ENCODE assay signal across 8 mouse cellular contexts in genomic region chr6:125160854-125161760, GRCm38 (mm10). TPM values are rescaled to one million over a fixed set of nuclear protein-coding genes. Genes with fewer than 3 reads are reported as not detected.
A peak's percentile ranks its signal among the peaks of the same experiment; 100 is the strongest.
DNase-seq lines count a peak whose midpoint lies in the region; ATAC-seq and TF ChIP-seq lines count a peak whose summit lies in the region.

No protein-coding gene starts in this region.

- intact Hi-C loops in heart, postnatal 10 days (cut with DNase I): loop anchor here (5.0 kb wide), 1 partner anchor 111 kb away; no protein-coding TSS in a partner anchor

- peak; percentile 57 for DNase-seq in cerebellum, adult 11-12 months
- DNase-seq in ZHBTc4 (ENCODE audit: low read depth, low spot score): peak; percentile 97
- peak; percentile 81 for DNase-seq in forebrain, embryonic 11.5 days (ENCODE audit: low spot score)
- DNase-seq in heart, postnatal 10 days: peak; percentile 88 to 90
- DNase-seq in layer of hippocampus, postnatal 10 days (ENCODE audit: low spot score in 2 of 2): peak; percentile 46 to 58
- peak; percentile 69 for DNase-seq in lung, postnatal 14 days

- no peak overlapping the region for H3K27ac ChIP-seq in forebrain, embryonic 11.5 days (ENCODE audit: low read depth, low read length)
- peak overlapping the region; percentile 12; the same call in 1 of the 2 replicates for H3K27ac ChIP-seq in testis, adult 2 months (ENCODE audit: control insufficient read depth, insufficient read depth, low read depth, low read length)

- no peak overlapping the region for H3K9ac ChIP-seq in forebrain, embryonic 11.5 days (ENCODE audit: low read length)

- no peaks in the 10 kb centered on the region for H3K27me3 ChIP-seq in forebrain, embryonic 11.5 days (ENCODE audit: control insufficient read depth, insufficient read depth, low read length)
- H3K27me3 ChIP-seq in testis, adult 2 months (ENCODE audit: control insufficient read depth, insufficient read depth, low read length): no peaks in the 10 kb centered on the region

- no peak for TF ChIP-seq CTCF in testis, adult 2 months (IDR thresholded peaks at IDR 0.05; ENCODE audit: control insufficient read depth, insufficient read depth, insufficient replicate concordance, low read depth, low read length)

- no peak for ATAC-seq in cerebellum, adult (ENCODE audit: insufficient number of reproducible peaks, low FRiP score, low TSS enrichment)
- no peak for ATAC-seq in forebrain, embryonic 11.5 days (replicated peaks; ENCODE audit: low FRiP score)

- peaks cover 15% of the 10 kb centered on the region for H3K4me1 ChIP-seq in forebrain, embryonic 11.5 days (replicated peaks; ENCODE audit: control insufficient read depth, insufficient read depth, low read length)
- H3K4me1 ChIP-seq in testis, adult 2 months (ENCODE audit: control insufficient read depth, insufficient read depth, low read length): peaks cover 15% of the 10 kb centered on the region

- peaks cover 7% of the 10 kb centered on the region; the same call in 1 of the 2 replicates for H3K36me3 ChIP-seq in forebrain, embryonic 11.5 days (ENCODE audit: control insufficient read depth, insufficient read depth, low read length)
- H3K36me3 ChIP-seq in testis, adult 2 months (ENCODE audit: control insufficient read depth, insufficient read depth, low read length): peaks cover 3% of the 10 kb centered on the region

- H3K9me3 ChIP-seq in forebrain, embryonic 11.5 days (ENCODE audit: control insufficient read depth, low read length): no peaks in the 10 kb centered on the region

- TF ChIP-seq POLR2A in testis, adult 2 months (IDR thresholded peaks at IDR 0.05; ENCODE audit: control insufficient read depth, low read depth, low read length): no peak

- 15% methylated on average over 22 of the region's 22 CpGs for WGBS in forebrain, embryonic 11.5 days

- no peak overlapping the region for H3K4me3 ChIP-seq in forebrain, embryonic 11.5 days (ENCODE audit: low read depth, low read length)
- no peak overlapping the region for H3K4me3 ChIP-seq in testis, adult 2 months (ENCODE audit: control insufficient read depth, low read depth, low read length)

- H3K4me2 ChIP-seq in forebrain, embryonic 11.5 days (ENCODE audit: low read depth, low read length, severe bottlenecking): 0 out of 2 replicates have a peak overlapping the region, but pooled peaks have one; percentile 5

RNA-seq across cellular contexts. Expression of gene Gapdh, which starts 5.2 kb away (rescaled TPM):
- polyA plus RNA-seq in forebrain, embryonic 11.5 days (2014; fragmentation: Nextera tagmentation; extraction: Ambion mirVana): 2,700 and 2,872 TPM in 2 replicates
- total RNA-seq in heart, postnatal 10 days (2021): 1,000 to 10,000 TPM; 3,414 to 3,559 TPM
- 1,000 to 10,000 TPM; 1,523 to 1,789 TPM for total RNA-seq in layer of hippocampus, postnatal 10 days (2021)
- polyA plus RNA-seq in testis, adult 2 months (2012; rRNA removed): 274 and 379 TPM in 2 replicates

RNA-seq across cellular contexts. Expression of gene Iffo1, which starts 16.1 kb away (rescaled TPM):
- polyA plus RNA-seq in forebrain, embryonic 11.5 days (2014; fragmentation: Nextera tagmentation; extraction: Ambion mirVana): 10.5 and 12.3 TPM in 2 replicates
- 10 to 100 TPM; 13.0 to 17.8 TPM for total RNA-seq in heart, postnatal 10 days (2021)
- total RNA-seq in layer of hippocampus, postnatal 10 days (2021): 10 to 100 TPM; 49.7 to 50.7 TPM
- 60.9 and 62.9 TPM in 2 replicates for polyA plus RNA-seq in testis, adult 2 months (2012; rRNA removed)

RNA-seq across cellular contexts. Expression of gene Nop2, which starts 29.4 kb away (rescaled TPM):
- 65.4 and 70.3 TPM in 2 replicates for polyA plus RNA-seq in forebrain, embryonic 11.5 days (2014; fragmentation: Nextera tagmentation; extraction: Ambion mirVana)
- total RNA-seq in heart, postnatal 10 days (2021): 10 to 100 TPM; 23.7 to 25.3 TPM
- 10 to 100 TPM; 35.9 to 36.1 TPM for total RNA-seq in layer of hippocampus, postnatal 10 days (2021)
- 24.5 and 26.2 TPM in 2 replicates for polyA plus RNA-seq in testis, adult 2 months (2012; rRNA removed)

RNA-seq across cellular contexts. Expression of gene Ncapd2, which starts 30.4 kb away (rescaled TPM):
- polyA plus RNA-seq in forebrain, embryonic 11.5 days (2014; fragmentation: Nextera tagmentation; extraction: Ambion mirVana): 225 and 271 TPM in 2 replicates
- total RNA-seq in heart, postnatal 10 days (2021): 10 to 100 TPM; 42.3 to 51.8 TPM
- 10 to 100 TPM; 31.8 to 36.1 TPM for total RNA-seq in layer of hippocampus, postnatal 10 days (2021)
- 100 and 109 TPM in 2 replicates for polyA plus RNA-seq in testis, adult 2 months (2012; rRNA removed)

RNA-seq across cellular contexts. Expression of gene Mrpl51, which starts 30.5 kb away (rescaled TPM):
- polyA plus RNA-seq in forebrain, embryonic 11.5 days (2014; fragmentation: Nextera tagmentation; extraction: Ambion mirVana): 195 and 197 TPM in 2 replicates
- 100 to 1,000 TPM; 272 to 283 TPM for total RNA-seq in heart, postnatal 10 days (2021)
- 10 to 100 TPM; 73.5 to 75.9 TPM for total RNA-seq in layer of hippocampus, postnatal 10 days (2021)
- 171 and 194 TPM in 2 replicates for polyA plus RNA-seq in testis, adult 2 months (2012; rRNA removed)
